Mouse (Mus musculus) hindbrain, postnatal 0 days (tissue): ENCODE results near the gene Klk7. TPM values are rescaled to one million over a fixed set of nuclear protein-coding genes. Genes with fewer than 3 reads are reported as not detected.

Experiments
- ATAC-seq: fragments of 200-750 bp; cut with Nextera tagmentation; 2 replicates; pipeline ENCODE4 v1.8.0; 2017; ENCODE audit warnings: mild to moderate bottlenecking, moderate TSS enrichment, moderate library complexity
- DNase-seq: peaks from one replicate; pipeline ENCODE4 v3.0.0-alpha.2; 2015; ENCODE audit warnings: low spot score
- H3K27ac ChIP-seq: fragments of 300-500 bp; sonication (generic); 2 replicates; pipeline ENCODE4 v1.5.1; 2014; ENCODE audit warnings: mild to moderate bottlenecking
- H3K27me3 ChIP-seq: fragments of 300-500 bp; sonication (generic); 2 replicates; pipeline ENCODE4 v1.6.1; 2014; ENCODE audit warnings: low read length, mixed read lengths; ENCODE audit not compliant: insufficient read depth
- H3K36me3 ChIP-seq: fragments of 300-500 bp; sonication (generic); 2 replicates; pipeline ENCODE4 v1.6.1; 2014; ENCODE audit warnings: low read length, mixed read lengths; ENCODE audit not compliant: insufficient read depth
- H3K4me1 ChIP-seq: fragments of 300-500 bp; sonication (generic); 2 replicates; pipeline ENCODE4 v1.6.1; 2014; ENCODE audit warnings: antibody characterized with exemption, low read length, mixed read lengths; ENCODE audit not compliant: insufficient read depth
- H3K4me2 ChIP-seq: fragments of 300-500 bp; sonication (generic); 2 replicates; pipeline ENCODE4 v1.6.1; 2014; ENCODE audit warnings: low read depth, mild to moderate bottlenecking, low read length, moderate library complexity, mixed read lengths
- H3K4me3 ChIP-seq: fragments of 300-500 bp; sonication (generic); 2 replicates; pipeline ENCODE4 v1.5.1; 2014; ENCODE audit warnings: low read length
- H3K9ac ChIP-seq: fragments of 300-500 bp; sonication (generic); replicated peaks from 2 replicates; pipeline ENCODE4 v1.6.1; 2014; ENCODE audit warnings: mild to moderate bottlenecking, low read length, moderate library complexity, mixed read lengths
- H3K9me3 ChIP-seq: fragments of 300-500 bp; sonication (generic); 2 replicates; pipeline ENCODE4 v1.6.1; 2016; ENCODE audit warnings: low read length, mixed read lengths
- CTCF ChIP-seq: IDR thresholded peaks from 2 replicates; pipeline ENCODE4 v1.5.1; 2016; ENCODE audit warnings: antibody characterized with exemption, control low read depth, low read depth
- WGBS: fragments of 180-500 bp; shearing (Covaris S2); extraction: QIAGEN DNeasy Blood & Tissue Kit; methylation state at CpG from one replicate; pipeline ENCODE4 v1.1.7; 2014; 5-methylcytosine and 5-hydroxymethylcytosine counted together
- polyA plus RNA-seq: library from polyadenylated mRNA; unstranded; fragments of >200 nt; fragmentation: Nextera tagmentation; extraction: Ambion mirVana; gene quantifications from 2 replicates; pipeline ENCODE4 v1.2.1, GENCODE M21; 2015
- total RNA-seq: library from RNA; depleted of rRNA; stranded (reverse); fragments of >200 nt; gene quantifications from 2 replicates; pipeline ENCODE4 v1.2.3, GENCODE M21; 2014

The Klk7 gene
- total and polyA plus RNA-seq, 2 experiments from 2014 or later, result 0.19 TPM; not detected in 1

DNA sequence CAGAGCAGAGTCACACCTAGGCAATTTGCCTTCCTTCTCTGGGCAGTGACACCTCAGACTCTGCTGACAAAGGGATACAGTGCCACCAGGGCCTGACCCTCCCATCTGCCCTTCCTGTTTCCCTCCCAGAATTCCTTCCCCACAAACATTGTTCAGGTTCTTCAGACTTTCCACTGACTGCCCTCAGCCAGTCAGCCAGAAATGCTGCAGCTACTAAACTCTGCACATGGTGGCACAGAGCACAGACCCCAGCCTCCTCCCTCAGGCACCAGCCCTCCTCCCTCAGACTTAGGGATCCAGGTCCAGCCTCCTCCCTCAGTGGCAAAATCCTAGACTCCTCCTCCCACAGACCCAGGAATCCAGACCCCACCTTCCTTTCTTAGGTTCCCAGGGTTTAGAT is 5.7 kb downstream of the Klk7 start:
- H3K9me3 ChIP-seq, result no peaks in the 10 kb centered on the region
- no peaks in the 10 kb centered on the region for H3K36me3 ChIP-seq
- H3K4me2 ChIP-seq, result no peak overlapping the region
- H3K9ac ChIP-seq, result no peak overlapping the region
- no peaks in the 10 kb centered on the region for H3K4me1 ChIP-seq
- no peak overlapping the region for H3K27ac ChIP-seq
- no peak overlapping the region for H3K4me3 ChIP-seq
- H3K27me3 ChIP-seq, result no peaks in the 10 kb centered on the region
- no peak for TF ChIP-seq CTCF
- DNase-seq, result no peak
- no peak for ATAC-seq

DNA sequence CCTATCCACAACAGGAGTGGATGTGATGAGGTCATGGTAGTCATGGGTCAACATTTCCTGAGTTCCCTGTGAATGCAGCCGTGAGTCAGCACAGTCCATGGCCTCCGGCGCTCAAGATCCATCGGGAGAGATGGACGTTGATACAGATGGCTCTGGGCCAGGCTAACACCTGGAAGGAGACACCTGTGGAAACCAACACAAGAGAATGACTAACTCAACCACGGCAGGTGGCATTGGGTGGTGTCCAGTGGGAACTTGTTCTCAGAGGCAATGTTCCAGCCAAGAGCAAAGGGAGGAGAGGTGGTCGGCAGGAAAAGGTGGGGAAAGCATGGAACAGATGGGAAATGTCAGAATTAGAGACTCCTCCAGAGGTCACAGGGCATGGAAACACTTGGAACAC is 10.5 kb downstream of the Klk7 start:
- Histone ChIP-seq H3K27me3 (no peaks in the 10 kb centered on the region), H3K4me1 (no peaks in the 10 kb centered on the region), H3K9ac (no peak overlapping the region), H3K9me3 (no peaks in the 10 kb centered on the region), H3K4me3 (no peak overlapping the region), H3K27ac (no peak overlapping the region), H3K36me3 (no peaks in the 10 kb centered on the region), H3K4me2 (no peak overlapping the region)
- no peak for TF ChIP-seq CTCF
- ATAC-seq, result no peak
- WGBS, result 93% methylated on average over 7 of the region's 7 CpGs
- DNase-seq, result no peak

- H3K27ac ChIP-seq, result no peak within 1 kb of the TSS
- H3K4me1 ChIP-seq, result no peaks in the 10 kb centered on the region
- H3K4me2 ChIP-seq, result no peak within 1 kb of the TSS
- H3K4me3 ChIP-seq, result no peak within 1 kb of the TSS
- no peaks in the 10 kb centered on the region for H3K36me3 ChIP-seq
- ATAC-seq (no peak), DNase-seq (no peak)
- H3K9ac ChIP-seq, result no peak within 1 kb of the TSS
- H3K9me3 ChIP-seq, result no peaks in the 10 kb centered on the region
- H3K27me3 ChIP-seq, result no peaks in the 10 kb centered on the region
- 61% methylated on average over 10 of the region's 10 CpGs for WGBS
- no peak for TF ChIP-seq CTCF
These were observed 13.1 kb downstream of the Klk7 start, which contains the start of gene Klk6 for GRCm38 (mm10) chr7:43824199-43824598. Gene Klk6 (plus strand): TSS chr7:43824499.

- Histone ChIP-seq H3K4me2 (no peak overlapping the region), H3K4me1 (no peaks in the 10 kb centered on the region), H3K27me3 (no peaks in the 10 kb centered on the region), H3K36me3 (no peaks in the 10 kb centered on the region), H3K4me3 (no peak overlapping the region), H3K9me3 (no peaks in the 10 kb centered on the region), H3K9ac (no peak overlapping the region), H3K27ac (no peak overlapping the region)
- WGBS, result 94% methylated on average over 5 of the region's 5 CpGs
- DNase-seq (no peak), ATAC-seq (no peak)
- no peak for TF ChIP-seq CTCF
These were observed 15.0 kb downstream of the Klk7 start for GRCm38 (mm10) chr7:43826056-43826455.

DNA sequence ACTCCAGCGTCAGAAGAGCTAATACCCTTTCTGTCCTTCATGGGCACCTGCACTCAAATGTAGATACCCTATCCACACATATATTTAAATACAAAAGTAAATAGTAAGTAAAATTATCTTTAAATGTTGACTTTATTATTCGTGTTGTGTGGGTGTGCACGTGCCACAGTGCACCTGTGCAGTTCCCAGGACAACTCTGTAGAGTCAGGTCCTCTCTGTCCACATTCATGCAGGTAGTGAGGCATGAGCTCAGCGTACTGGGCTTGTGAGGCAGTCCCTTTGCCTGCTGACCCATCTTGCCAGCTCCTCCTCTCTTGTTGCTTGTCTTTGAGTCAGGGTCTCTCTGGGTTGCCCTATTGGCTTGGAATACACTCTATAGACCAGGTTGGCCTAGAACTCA is 16.6 kb downstream of the Klk7 start:
- Histone ChIP-seq H3K9ac (no peak overlapping the region), H3K4me1 (no peaks in the 10 kb centered on the region), H3K27me3 (no peaks in the 10 kb centered on the region), H3K4me2 (no peak overlapping the region), H3K27ac (no peak overlapping the region), H3K4me3 (no peak overlapping the region), H3K36me3 (no peaks in the 10 kb centered on the region), H3K9me3 (no peaks in the 10 kb centered on the region)
- no peak for TF ChIP-seq CTCF
- no peak for ATAC-seq
- 79% methylated on average over 4 of the region's 4 CpGs for WGBS
- DNase-seq, result no peak

DNA sequence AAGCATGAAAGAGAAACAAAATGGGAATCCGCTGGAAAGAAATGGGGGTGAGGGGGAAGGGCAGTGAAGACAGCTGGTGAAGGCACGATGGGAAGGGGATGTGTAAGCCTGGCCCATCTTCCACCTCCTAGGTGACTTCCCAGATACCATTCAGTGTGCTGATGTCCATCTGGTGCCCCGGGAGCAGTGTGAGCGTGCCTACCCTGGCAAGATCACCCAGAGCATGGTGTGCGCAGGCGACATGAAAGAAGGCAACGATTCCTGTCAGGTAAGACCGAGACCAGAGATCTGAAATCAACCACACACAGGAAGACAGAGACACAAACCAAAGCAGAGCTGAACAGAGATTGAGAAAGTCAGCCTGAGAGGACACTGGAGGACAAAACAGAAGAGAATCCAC is 17.9 kb downstream of the Klk7 start:
- Histone ChIP-seq H3K36me3 (no peaks in the 10 kb centered on the region), H3K9ac (no peak overlapping the region), H3K27ac (no peak overlapping the region), H3K4me1 (no peaks in the 10 kb centered on the region), H3K4me3 (no peak overlapping the region), H3K9me3 (no peaks in the 10 kb centered on the region), H3K4me2 (no peak overlapping the region), H3K27me3 (no peaks in the 10 kb centered on the region)
- ATAC-seq, result no peak
- TF ChIP-seq CTCF, result no peak
- 92% methylated on average over 8 of the region's 8 CpGs for WGBS
- DNase-seq, result no peak

DNA sequence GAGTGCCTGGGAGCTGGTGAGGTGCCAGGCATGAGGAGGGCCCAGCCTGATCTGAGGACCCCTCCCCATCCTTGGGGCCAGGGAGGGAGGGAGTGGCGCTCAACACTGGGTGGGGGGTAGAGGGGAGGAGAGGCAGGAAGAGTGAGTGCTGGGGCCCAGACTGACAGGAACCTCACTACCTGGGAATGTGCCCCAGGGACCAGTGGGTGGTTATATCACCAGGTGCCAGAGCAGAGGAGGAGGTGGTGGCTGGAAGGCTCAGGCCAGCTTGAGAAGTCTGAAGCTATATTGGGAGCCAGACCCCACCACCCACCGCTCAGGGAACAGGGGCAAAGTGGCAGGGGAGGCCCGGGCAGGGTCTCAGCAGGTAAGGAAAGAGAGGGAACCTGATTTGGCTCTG is 30.6 kb downstream of the Klk7 start, which contains the start of gene Klk5:
TSS of gene Klk5 (plus strand) at position 271 of the 400 bp plus-strand sequence.
- no peaks in the 10 kb centered on the region for H3K36me3 ChIP-seq
- no peak within 1 kb of the TSS for H3K27ac ChIP-seq
- no peaks in the 10 kb centered on the region for H3K9me3 ChIP-seq
- H3K9ac ChIP-seq, result no peak within 1 kb of the TSS
- 60% methylated on average over 2 of the region's 3 CpGs for WGBS
- TF ChIP-seq CTCF, result no peak
- no peaks in the 10 kb centered on the region for H3K4me1 ChIP-seq
- no peak within 1 kb of the TSS for H3K4me3 ChIP-seq
- ATAC-seq (no peak), DNase-seq (no peak)
- H3K27me3 ChIP-seq, result no peaks in the 10 kb centered on the region
- no peak within 1 kb of the TSS for H3K4me2 ChIP-seq
